Mouse (Mus musculus) limb, embryonic 14.5 days (tissue): ENCODE data around the gene Pes1. TPM values are rescaled to one million over a fixed set of nuclear protein-coding genes. Genes with fewer than 3 reads are reported as not detected.
"Not testable (repeated sequence)": the region's sequence is repeated elsewhere in the genome, so short reads cannot be mapped to it uniquely, and the experiment has no call there.

ENCODE experiments used
- ATAC-seq: fragments of 200-750 bp; cut with Nextera tagmentation; 2 replicates; pipeline ENCODE4 v1.8.0; 2017; ENCODE audit warnings: low read depth, moderate number of reproducible peaks, moderate TSS enrichment; ENCODE audit not compliant: low FRiP score
- DNase-seq: peaks from one replicate; pipeline ENCODE4 v3.0.0-alpha.2; 2015; ENCODE audit warnings: low spot score
- H3K27ac ChIP-seq: fragments of 300-500 bp; sonication (generic); replicated peaks from 2 replicates; pipeline ENCODE4 v1.5.1; 2014; ENCODE audit warnings: low read depth, mild to moderate bottlenecking, low read length, moderate library complexity, mixed read lengths
- H3K27me3 ChIP-seq: fragments of 300-500 bp; sonication (generic); 2 replicates; pipeline ENCODE4 v1.6.1; 2014; ENCODE audit warnings: low read length, mixed read lengths; ENCODE audit not compliant: control insufficient read depth, insufficient read depth
- H3K36me3 ChIP-seq: fragments of 300-500 bp; sonication (generic); 2 replicates; pipeline ENCODE4 v1.6.1; 2014; ENCODE audit warnings: mild to moderate bottlenecking, low read length, moderate library complexity, mixed read lengths; ENCODE audit not compliant: control insufficient read depth, insufficient read depth
- H3K4me1 ChIP-seq: fragments of 300-500 bp; sonication (generic); 2 replicates; pipeline ENCODE4 v1.6.1; 2014; ENCODE audit warnings: antibody characterized with exemption, low read length, mixed read lengths; ENCODE audit not compliant: control insufficient read depth, insufficient read depth
- H3K4me2 ChIP-seq: fragments of 300-500 bp; sonication (generic); replicated peaks from 2 replicates; pipeline ENCODE4 v1.6.1; 2014; ENCODE audit warnings: low read depth, mild to moderate bottlenecking, low read length, moderate library complexity; ENCODE audit not compliant: severe bottlenecking
- H3K4me3 ChIP-seq: fragments of 300-500 bp; sonication (generic); replicated peaks from 2 replicates; pipeline ENCODE4 v1.5.1; 2014; ENCODE audit warnings: low read length
- H3K9ac ChIP-seq: fragments of 300-500 bp; sonication (generic); 2 replicates; pipeline ENCODE4 v1.6.1; 2014; ENCODE audit warnings: mild to moderate bottlenecking, low read depth, low read length, moderate library complexity; ENCODE audit not compliant: severe bottlenecking
- H3K9me3 ChIP-seq: fragments of 300-500 bp; sonication (generic); 2 replicates; pipeline ENCODE4 v1.6.1; 2016; ENCODE audit warnings: low read length; ENCODE audit not compliant: control insufficient read depth
- POLR2A ChIP-seq: fragments of 200-500 bp; IDR thresholded peaks from 2 replicates; pipeline ENCODE4 v1.8.0; 2012; ENCODE audit warnings: inconsistent platforms, mild to moderate bottlenecking, moderate library complexity, borderline replicate concordance; ENCODE audit not compliant: insufficient read depth, insufficient read length; ENCODE audit errors: extremely low read depth
- whole genome bisulfite sequencing: fragments of 180-500 bp; shearing (Covaris S2); extraction: QIAGEN DNeasy Blood & Tissue Kit; methylation state at CpG from one replicate; pipeline ENCODE4 v1.1.7; 2014; 5-methylcytosine and 5-hydroxymethylcytosine counted together
- polyA plus RNA-seq, 2 experiments: library from polyadenylated mRNA; depleted of rRNA in 1 of 2; stranded (reverse) in 1 of 2; unstranded in 1 of 2; fragments of >200 nt; fragmentation: Nextera tagmentation in 1 of 2; extraction: Ambion mirVana in 1 of 2; gene quantifications; 2 replicates each; pipeline versions ENCODE4 v1.2.1 to v1.2.3; 2012 to 2014

Pes1 gene
- polyA plus RNA-seq, 2 experiments: 58.0 to 68.4 TPM

DNA sequence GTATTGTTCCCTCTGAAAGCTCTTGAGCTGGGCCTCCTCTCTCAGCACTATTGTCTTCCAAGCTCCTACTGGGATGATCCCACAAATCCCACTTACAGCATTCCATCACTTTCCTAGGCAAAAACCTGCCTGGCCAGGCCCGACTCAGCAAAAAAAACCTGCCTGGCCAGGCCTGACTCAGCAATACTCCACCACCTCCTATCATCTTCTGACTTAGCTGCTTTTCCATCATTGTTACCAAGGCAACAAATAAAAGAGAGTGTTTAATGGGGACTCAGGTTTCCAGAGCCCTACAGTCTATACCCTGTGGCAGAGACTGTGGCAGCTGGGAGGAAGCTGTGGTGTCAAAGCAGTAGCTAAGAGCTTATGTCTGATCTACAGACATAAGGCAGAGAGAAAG lies 48.8 kb downstream of the Pes1 start:
- DNase-seq: no peak
- Histone ChIP-seq H3K4me3 (no peak overlapping the region), H3K9me3 (no peaks in the 10 kb centered on the region), H3K27me3 (no peaks in the 10 kb centered on the region), H3K4me1 (no peaks in the 10 kb centered on the region), H3K4me2 (no peak overlapping the region), H3K9ac (no peak overlapping the region), H3K27ac (no peak overlapping the region), H3K36me3 (no peaks in the 10 kb centered on the region)
- 65% methylated on average over 1 of the region's 1 CpGs for WGBS
- no peak for ATAC-seq
- no peak for TF ChIP-seq POLR2A

DNA sequence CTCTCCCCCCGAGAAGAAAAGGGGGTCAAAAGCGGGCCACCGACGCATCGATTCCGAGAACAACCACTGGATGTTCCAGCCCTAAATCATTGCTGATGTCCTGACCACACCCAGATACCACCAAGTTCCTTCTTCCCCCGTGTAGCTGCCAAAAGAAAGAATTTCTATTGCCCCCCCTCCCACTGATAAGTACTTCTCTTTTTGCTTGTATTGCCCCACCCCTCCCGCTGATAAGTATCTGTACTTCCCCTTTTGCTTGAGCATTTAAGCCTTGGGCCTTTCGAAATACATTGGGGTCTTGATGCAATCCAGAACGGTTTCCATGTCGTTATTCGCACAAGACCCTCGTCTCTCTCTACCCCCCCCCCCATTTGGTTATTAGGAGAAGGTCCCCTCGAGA lies 52.0 kb downstream of the Pes1 start:
- H3K27me3 ChIP-seq, H3K27ac ChIP-seq, H3K9me3 ChIP-seq, H3K9ac ChIP-seq, ATAC-seq, H3K36me3 ChIP-seq, DNase-seq, H3K4me3 ChIP-seq, H3K4me1 ChIP-seq, H3K4me2 ChIP-seq: not testable (repeated sequence)
- 92% methylated on average over 14 of the region's 14 CpGs for WGBS

GRCm38 (mm10) chr11:4022111-4022510 lies 58.3 kb downstream of the Pes1 start:
- not testable (repeated sequence) for DNase-seq, H3K4me3 ChIP-seq, H3K9ac ChIP-seq, H3K9me3 ChIP-seq, H3K4me1 ChIP-seq, ATAC-seq, H3K36me3 ChIP-seq, H3K27ac ChIP-seq, H3K4me2 ChIP-seq, H3K27me3 ChIP-seq
- 91% methylated on average over 13 of the region's 13 CpGs for WGBS

DNA sequence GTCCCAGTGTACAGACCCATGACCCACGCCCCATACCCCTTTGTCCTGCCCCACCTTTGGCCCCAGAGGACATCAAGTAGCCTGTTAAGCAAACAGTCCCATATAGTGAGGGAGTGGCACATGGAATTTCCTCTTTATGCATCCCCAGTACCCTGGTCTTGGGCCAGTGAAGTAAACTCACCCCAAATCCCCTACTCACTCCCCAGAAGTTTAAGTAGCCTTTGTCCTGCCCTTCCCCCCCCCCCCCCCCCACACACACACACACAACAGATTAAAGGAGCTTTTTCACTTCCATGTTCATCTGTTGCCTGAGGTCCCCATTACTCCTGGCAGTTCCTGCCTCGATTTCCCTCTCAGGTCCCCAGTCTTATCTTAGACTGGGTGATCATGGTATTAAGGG lies 59.5 kb downstream of the Pes1 start:
- no peak overlapping the region for H3K4me2 ChIP-seq
- no peaks in the 10 kb centered on the region for H3K9me3 ChIP-seq
- ATAC-seq (no peak), DNase-seq (no peak)
- H3K36me3 ChIP-seq: no peaks in the 10 kb centered on the region
- H3K9ac ChIP-seq: no peak overlapping the region
- no peak overlapping the region for H3K4me3 ChIP-seq
- TF ChIP-seq POLR2A: no peak
- 85% methylated on average over 2 of the region's 2 CpGs for WGBS
- no peak overlapping the region for H3K27ac ChIP-seq
- H3K4me1 ChIP-seq: no peaks in the 10 kb centered on the region
- no peaks in the 10 kb centered on the region for H3K27me3 ChIP-seq

- ATAC-seq (no peak), DNase-seq (no peak)
- Histone ChIP-seq H3K27ac (no peak overlapping the region), H3K9ac (no peak overlapping the region), H3K4me3 (no peak overlapping the region), H3K9me3 (no peaks in the 10 kb centered on the region), H3K27me3 (no peaks in the 10 kb centered on the region), H3K4me1 (no peaks in the 10 kb centered on the region), H3K36me3 (no peaks in the 10 kb centered on the region), H3K4me2 (no peak overlapping the region)
- no peak for TF ChIP-seq POLR2A
- WGBS: 60% methylated on average over 8 of the region's 8 CpGs
These were observed 63.3 kb downstream of the Pes1 start for GRCm38 (mm10) chr11:4027066-4027465.

DNA sequence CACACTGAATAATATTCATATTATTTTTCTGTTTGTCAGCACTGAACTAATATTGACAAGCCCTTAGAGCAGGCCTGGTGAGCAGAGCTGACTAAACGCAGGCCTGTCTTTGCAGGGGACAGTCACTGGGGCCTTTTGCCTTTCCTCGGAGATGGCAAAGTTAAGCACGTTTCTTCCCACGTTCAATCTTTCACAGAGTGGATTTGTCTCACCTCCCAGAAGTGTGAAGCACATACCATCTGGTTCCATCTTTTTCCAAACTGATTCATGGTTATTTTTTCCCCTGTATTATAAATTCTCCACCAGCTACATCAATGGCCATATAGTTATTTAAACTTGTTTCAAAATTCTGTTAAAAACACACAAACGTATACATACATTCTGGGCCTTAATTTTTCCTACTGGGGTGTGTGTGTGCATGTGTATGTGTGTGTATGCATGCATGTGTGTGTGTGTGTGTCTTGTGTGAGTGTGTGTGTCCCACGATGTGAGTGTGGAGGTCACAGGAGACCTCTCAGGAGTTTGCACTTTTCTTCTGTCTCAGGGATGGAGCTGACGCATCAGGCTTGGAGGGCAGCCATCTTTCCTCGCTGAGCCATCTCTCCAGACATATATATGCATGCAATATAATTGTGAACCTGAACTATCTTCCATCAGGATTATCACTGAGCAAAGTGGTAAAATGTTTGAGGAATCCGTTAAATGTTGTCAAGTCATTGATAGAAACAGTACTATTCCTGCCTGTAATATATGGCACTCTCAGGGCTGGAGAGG lies 64.0 kb downstream of the Pes1 start:
- H3K27ac ChIP-seq: no peak overlapping the region
- no peaks in the 10 kb centered on the region for H3K27me3 ChIP-seq
- no peaks in the 10 kb centered on the region for H3K9me3 ChIP-seq
- no peaks in the 10 kb centered on the region for H3K36me3 ChIP-seq
- no peaks in the 10 kb centered on the region for H3K4me1 ChIP-seq
- 74% methylated on average over 9 of the region's 9 CpGs for WGBS
- H3K4me2 ChIP-seq: no peak overlapping the region
- DNase-seq (no peak), ATAC-seq (no peak)
- no peak for TF ChIP-seq POLR2A
- H3K9ac ChIP-seq: no peak overlapping the region
- H3K4me3 ChIP-seq: no peak overlapping the region
